Mouse (Mus musculus) G1E (cell line): ENCODE measurements around the gene Oprd1. TPM values are rescaled to one million over a fixed set of nuclear protein-coding genes. Genes with fewer than 3 reads are reported as not detected.

Source experiments
- ATAC-seq: 2 replicates; pipeline ENCODE4 v1.8.0; 2016; ENCODE audit warnings: mild to moderate bottlenecking; ENCODE audit not compliant: insufficient number of reproducible peaks, poor library complexity, low FRiP score, severe bottlenecking; ENCODE audit errors: extremely low read depth
- DNase-seq: peaks from one replicate; pipeline ENCODE4 v3.0.0; 2012; ENCODE audit warnings: low spot score
- H3K27me3 ChIP-seq: 2 replicates; pipeline ENCODE4 v1.6.1; 2012; ENCODE audit warnings: mild to moderate bottlenecking, low read length, inconsistent platforms; ENCODE audit not compliant: insufficient read depth
- H3K36me3 ChIP-seq: replicated peaks from 2 replicates; pipeline ENCODE3; 2012; ENCODE audit warnings: mild to moderate bottlenecking, inconsistent platforms
- H3K4me1 ChIP-seq: 2 replicates; pipeline ENCODE4 v1.6.1; 2012; ENCODE audit warnings: low read depth, low read length, inconsistent platforms, mixed read lengths; ENCODE audit not compliant: insufficient read depth
- H3K4me3 ChIP-seq: 2 replicates; pipeline ENCODE4 v1.5.1; 2012; ENCODE audit warnings: low read depth, mild to moderate bottlenecking, inconsistent platforms, low read length, moderate library complexity, mixed read lengths
- H3K9me3 ChIP-seq: replicated peaks from 2 replicates; pipeline ENCODE4 v1.6.1; 2012; ENCODE audit warnings: inconsistent platforms
- CTCF ChIP-seq: IDR thresholded peaks from 2 replicates; pipeline ENCODE4 v1.5.1; 2012; ENCODE audit warnings: low read depth, low read length, inconsistent platforms, mixed read lengths
- GATA1 ChIP-seq: IDR thresholded peaks from 2 replicates; pipeline ENCODE4 v1.6.1; 2012; ENCODE audit warnings: borderline replicate concordance, low read length, inconsistent platforms, mixed read lengths
- GATA2 ChIP-seq: IDR thresholded peaks from 2 replicates; pipeline ENCODE4 v1.6.1; 2012; ENCODE audit warnings: low read depth, low read length, inconsistent platforms, borderline replicate concordance
- POLR2AphosphoS5 ChIP-seq: IDR thresholded peaks from 2 replicates; pipeline ENCODE4 v1.6.1; 2012; ENCODE audit warnings: low read depth, low read length, inconsistent platforms; ENCODE audit not compliant: insufficient replicate concordance
- TAL1 ChIP-seq: conservative IDR thresholded peaks from 2 replicates; pipeline ENCODE4 v1.6.1; 2012; ENCODE audit warnings: low read depth, low read length, inconsistent platforms, mixed read lengths
- polyA plus RNA-seq: library from polyadenylated mRNA; stranded (reverse); fragments of >175 nt; gene quantifications from 2 replicates; pipeline ENCODE4 v1.2.3, GENCODE M21; 2012
- total RNA-seq, 2 experiments: library from RNA; stranded (forward) in 1 of 2; stranded (reverse) in 1 of 2; fragments of 200-1000 nt in 1 of 2; fragments of >200 nt in 1 of 2; fragmentation: Nextera tagmentation in 1 of 2; gene quantifications; 2 replicates each; pipeline ENCODE4 v1.2.3; 2014 to 2017

Gene Oprd1
- total and polyA plus RNA-seq, 3 experiments, result 0.16 TPM; not detected in 2

DNA sequence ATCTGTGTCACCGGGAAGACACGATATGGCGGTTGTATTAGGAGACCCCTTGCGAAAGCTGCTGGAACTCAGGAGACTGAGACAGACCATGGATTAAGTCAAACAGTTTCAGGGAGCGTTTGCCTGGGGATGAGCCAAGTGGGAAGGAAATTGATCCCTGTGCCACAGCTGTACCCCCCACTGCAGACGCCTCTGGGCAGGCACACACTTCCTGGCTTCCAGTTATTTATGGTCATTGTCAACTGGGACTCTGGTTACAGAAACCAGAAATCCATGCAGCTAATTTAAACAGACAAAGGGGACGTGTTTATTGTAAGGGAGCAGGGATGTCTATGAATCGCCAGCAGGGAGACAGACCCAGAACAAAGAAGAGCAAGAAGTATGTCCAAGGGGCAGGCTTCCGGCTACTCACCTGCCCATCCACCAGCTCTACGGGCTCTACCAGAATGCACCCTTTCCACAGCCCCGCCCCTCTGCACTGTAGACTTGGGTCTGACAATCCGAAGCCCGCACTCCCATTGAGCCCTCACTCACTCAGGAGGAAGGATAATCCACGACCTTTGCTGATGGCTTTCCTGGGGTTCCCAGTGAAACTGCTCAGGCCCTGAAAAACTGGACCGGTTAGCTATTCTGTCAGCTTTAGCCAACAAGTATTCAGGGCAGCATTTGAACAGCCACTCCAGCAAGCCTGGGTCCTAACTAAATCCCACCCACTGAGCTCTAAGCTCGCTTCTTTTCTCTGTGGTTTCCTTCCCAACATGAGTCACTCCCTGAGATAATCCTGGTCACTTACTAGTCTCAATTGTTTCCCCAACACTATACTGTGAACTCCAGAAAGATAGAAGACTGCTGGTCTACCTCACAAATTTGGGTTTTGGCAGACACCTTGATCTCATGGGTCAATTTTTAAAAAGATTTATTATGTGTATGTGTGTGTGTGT is 22.3 kb upstream of the Oprd1 start:
- H3K4me3 ChIP-seq, result no peak overlapping the region
- no peak for TF ChIP-seq GATA1
- TF ChIP-seq POLR2AphosphoS5, result no peak
- TF ChIP-seq GATA2, result no peak
- no peak for TF ChIP-seq CTCF
- no peak for TF ChIP-seq TAL1
- H3K4me1 ChIP-seq, result no peaks in the 10 kb centered on the region
- DNase-seq, result no peak
- H3K27me3 ChIP-seq, result peaks cover 43% of the 10 kb centered on the region
- no peaks in the 10 kb centered on the region for H3K36me3 ChIP-seq
- no peak for ATAC-seq
- no peaks in the 10 kb centered on the region for H3K9me3 ChIP-seq

DNA sequence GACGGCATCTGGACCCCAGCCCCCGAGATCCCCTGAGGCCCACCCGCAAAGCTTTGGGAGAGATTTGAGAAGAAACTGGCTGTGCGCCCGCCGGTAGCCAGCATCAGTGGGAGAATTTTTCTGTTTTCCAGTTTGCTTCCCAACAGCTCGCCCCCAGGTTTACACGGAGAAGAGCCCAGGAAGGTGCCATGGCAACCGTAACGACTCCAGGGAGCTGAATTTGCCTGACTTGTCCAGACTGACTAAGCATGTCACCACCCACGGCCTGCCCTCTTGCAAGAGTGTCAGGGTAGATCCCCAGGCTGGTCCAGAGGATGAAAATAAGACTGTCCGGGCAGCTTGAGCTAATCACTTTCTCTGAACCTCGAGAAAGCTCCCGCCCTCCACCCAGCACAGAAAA is 21.4 kb upstream of the Oprd1 start:
- TF ChIP-seq GATA1, result no peak

DNA sequence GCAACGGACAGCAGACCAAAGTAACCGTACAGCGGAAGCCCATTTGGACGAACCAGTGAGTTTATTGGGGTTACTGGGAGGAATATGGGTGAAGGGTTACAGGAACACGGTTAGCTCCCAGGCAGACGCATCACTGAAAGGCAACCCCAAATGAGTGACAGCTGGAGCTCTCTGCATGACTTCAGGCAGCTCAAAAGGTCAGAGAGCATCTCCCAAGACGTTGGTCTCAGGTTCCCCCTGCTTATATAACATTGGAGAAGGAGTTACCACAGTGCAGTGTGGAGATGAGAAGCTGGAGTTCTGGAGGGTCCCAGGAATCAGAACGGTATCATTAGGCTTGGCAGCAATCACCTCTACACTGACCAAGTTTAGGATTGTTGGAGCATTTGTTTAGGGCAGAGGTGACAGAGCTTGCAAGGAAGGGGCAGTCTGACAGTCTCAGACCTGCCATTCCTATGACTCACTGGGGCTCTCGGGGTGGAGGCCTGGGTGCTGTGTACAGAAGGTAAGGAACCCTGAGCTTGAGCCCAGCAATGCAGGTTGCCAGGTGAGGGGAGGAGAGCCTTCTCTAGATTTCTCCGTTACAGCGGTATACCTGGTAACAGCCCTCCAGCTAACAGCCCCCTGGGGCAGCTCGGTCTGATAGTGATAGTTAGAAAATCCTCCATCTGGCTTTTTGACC is 12.8 kb upstream of the Oprd1 start:
- DNase-seq, result no peak
- Histone ChIP-seq H3K27me3 (peaks cover 24% of the 10 kb centered on the region), H3K4me3 (no peak overlapping the region), H3K36me3 (no peaks in the 10 kb centered on the region), H3K9me3 (no peaks in the 10 kb centered on the region), H3K4me1 (no peaks in the 10 kb centered on the region)
- no peak for TF ChIP-seq TAL1
- no peak for TF ChIP-seq POLR2AphosphoS5
- no peak for TF ChIP-seq GATA2
- no peak for TF ChIP-seq CTCF
- no peak for TF ChIP-seq GATA1
- no peak for ATAC-seq

More for the DNA sequence above, 21.4 kb upstream of the Oprd1 start:
- Histone ChIP-seq H3K9me3 (no peaks in the 10 kb centered on the region), H3K4me3 (no peak overlapping the region), H3K4me1 (no peaks in the 10 kb centered on the region), H3K27me3 (peaks cover 36% of the 10 kb centered on the region), H3K36me3 (no peaks in the 10 kb centered on the region)
- DNase-seq (no peak), ATAC-seq (no peak)

DNA sequence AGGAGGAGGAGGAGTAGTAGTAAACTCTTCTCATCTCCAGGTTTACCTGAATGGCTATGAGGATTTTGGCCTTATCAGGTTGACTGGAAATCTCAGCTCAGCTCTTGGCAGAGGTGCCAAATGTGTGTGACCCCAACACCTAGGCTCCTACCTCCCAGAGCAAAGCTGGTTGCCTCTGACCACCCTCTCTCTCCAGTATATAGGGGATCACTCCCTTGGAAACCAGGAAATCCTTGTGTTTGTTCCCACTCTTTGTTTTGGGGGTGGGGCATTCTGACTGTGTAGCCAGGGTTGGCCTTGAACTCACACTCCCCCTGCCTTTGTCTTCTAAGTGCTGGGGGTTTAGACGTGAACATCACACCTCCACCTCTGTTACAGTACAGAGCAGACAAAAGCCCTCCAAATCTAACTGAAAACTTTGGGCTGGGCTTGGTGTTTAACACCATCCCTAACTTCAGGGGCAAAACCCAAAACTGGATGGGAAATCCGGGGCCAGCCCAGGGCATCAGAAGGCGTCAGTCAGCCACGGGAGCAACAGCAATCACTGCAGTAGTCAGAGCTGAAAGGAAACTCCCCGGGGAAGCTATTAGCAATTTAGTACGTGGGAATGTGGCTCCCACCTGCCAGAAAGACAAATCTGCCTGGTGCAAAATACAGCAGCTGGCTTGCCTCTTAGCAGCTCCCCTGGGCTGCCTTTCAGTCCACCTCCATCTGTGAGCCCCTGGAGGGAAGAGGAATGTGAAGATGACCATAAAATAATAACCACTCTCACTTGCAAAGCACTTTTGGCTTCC is 10.8 kb upstream of the Oprd1 start:
- Histone ChIP-seq H3K4me1 (no peaks in the 10 kb centered on the region), H3K27me3 (peaks cover 30% of the 10 kb centered on the region), H3K36me3 (no peaks in the 10 kb centered on the region), H3K9me3 (no peaks in the 10 kb centered on the region), H3K4me3 (no peak overlapping the region)
- no peak for TF ChIP-seq GATA1
- TF ChIP-seq GATA2, result no peak
- TF ChIP-seq TAL1, result no peak
- ATAC-seq (no peak), DNase-seq (no peak)

DNA sequence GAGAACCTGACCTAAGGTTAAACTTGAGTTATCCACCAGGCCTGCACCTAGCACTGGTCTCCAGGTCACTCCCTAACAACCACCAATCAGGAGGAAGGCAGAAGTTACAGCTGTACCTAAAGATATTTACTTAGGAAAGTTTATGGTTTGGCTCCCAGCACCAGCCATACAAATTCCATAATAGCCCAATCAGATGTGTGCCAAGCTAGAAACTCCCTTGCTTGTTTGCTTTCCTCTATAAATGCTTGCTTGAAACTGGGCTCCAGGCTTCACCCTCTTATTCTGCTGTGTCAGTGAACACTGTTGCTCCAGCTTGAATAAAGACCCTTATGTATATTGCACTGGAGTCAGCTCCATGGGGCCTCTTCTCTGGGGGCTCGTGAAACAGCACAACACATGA is 7.4 kb upstream of the Oprd1 start:
- peaks cover 20% of the 10 kb centered on the region for H3K27me3 ChIP-seq

DNA sequence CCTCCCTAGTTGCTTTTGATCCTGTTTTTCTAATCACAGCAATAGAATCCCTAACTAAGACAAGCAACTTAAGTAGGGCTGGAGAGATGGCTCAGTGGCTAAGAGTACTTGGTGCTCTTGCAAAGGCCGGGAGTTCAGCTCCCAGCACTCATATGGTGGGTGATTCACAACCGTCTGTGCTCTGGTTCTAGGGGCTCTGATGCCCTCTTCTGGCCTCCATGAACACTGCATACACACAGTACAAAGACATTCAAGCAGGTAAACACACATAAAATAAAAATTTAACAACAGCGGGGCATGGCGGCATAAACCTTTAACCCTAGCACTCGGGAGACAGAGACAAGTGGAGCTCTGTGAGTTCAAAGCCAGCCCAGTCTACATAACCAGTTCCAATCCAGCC is 1.9 kb upstream of the Oprd1 start:
- Histone ChIP-seq H3K36me3 (no peaks in the 10 kb centered on the region), H3K4me1 (no peaks in the 10 kb centered on the region; the same call in 1 of the 2 replicates), H3K9me3 (peaks cover 5% of the 10 kb centered on the region; the same call in 1 of the 2 replicates), H3K27me3 (peaks cover 30% of the 10 kb centered on the region), H3K4me3 (no peak overlapping the region)
- no peak for DNase-seq
- TF ChIP-seq GATA2 (no peak), CTCF (no peak), GATA1 (no peak), TAL1 (no peak), POLR2AphosphoS5 (no peak)
- no peak for ATAC-seq

More for the DNA sequence above, 7.4 kb upstream of the Oprd1 start:
- Histone ChIP-seq H3K4me3 (no peak overlapping the region), H3K9me3 (no peaks in the 10 kb centered on the region), H3K4me1 (no peaks in the 10 kb centered on the region), H3K36me3 (no peaks in the 10 kb centered on the region)
- no peak for TF ChIP-seq POLR2AphosphoS5
- TF ChIP-seq GATA2, result no peak
- TF ChIP-seq CTCF, result no peak
- TF ChIP-seq TAL1, result no peak
- TF ChIP-seq GATA1, result no peak
- no peak for ATAC-seq
- no peak for DNase-seq
